Mouse (Mus musculus): ENCODE measurements around the gene Igf2bp3. TPM values are rescaled to one million over a fixed set of nuclear protein-coding genes. Genes with fewer than 3 reads are reported as not detected.

The Igf2bp3 gene
- polyA plus RNA-seq, 1 experiment: 1.3 TPM

GRCm38 (mm10) chr6:49257880-49258279 lies 43.1 kb upstream of the Igf2bp3 start:
- H3K27ac ChIP-seq (ENCODE audit: control insufficient read depth, insufficient read depth, low read length): no peak overlapping the region
- H3K36me3 ChIP-seq (ENCODE audit: control insufficient read depth, insufficient read depth, low read length): 0 out of 2 replicates have a peak, but pooled peaks cover 4% of the 10 kb centered on the region
- H3K4me1 ChIP-seq (replicated peaks; ENCODE audit: control insufficient read depth, insufficient read depth, low read length): peaks cover 4% of the 10 kb centered on the region
- DNase-seq: no peak
- TF ChIP-seq POLR2A (IDR thresholded peaks at IDR 0.05; ENCODE audit: control insufficient read depth, extremely low read depth, insufficient read depth, low read length, poor library complexity) (no peak), CTCF (IDR thresholded peaks at IDR 0.05; ENCODE audit: borderline replicate concordance, control insufficient read depth, extremely low read depth, insufficient read depth, low read length, poor library complexity) (no peak)
- WGBS: 90% methylated on average over 2 of the region's 2 CpGs
- H3K27me3 ChIP-seq (ENCODE audit: control insufficient read depth, insufficient read depth, low read length): no peaks in the 10 kb centered on the region
- H3K4me3 ChIP-seq (ENCODE audit: control insufficient read depth, insufficient read depth, low read length): no peak overlapping the region

GRCm38 (mm10) chr6:49252207-49252606 lies 37.5 kb upstream of the Igf2bp3 start:
- Histone ChIP-seq H3K4me3 (ENCODE audit: control insufficient read depth, insufficient read depth, low read length) (no peak overlapping the region), H3K27ac (ENCODE audit: control insufficient read depth, insufficient read depth, low read length) (no peak overlapping the region), H3K4me1 (replicated peaks; ENCODE audit: control insufficient read depth, insufficient read depth, low read length) (no peaks in the 10 kb centered on the region), H3K36me3 (ENCODE audit: control insufficient read depth, insufficient read depth, low read length) (peaks cover 38% of the 10 kb centered on the region), H3K27me3 (ENCODE audit: control insufficient read depth, insufficient read depth, low read length) (no peaks in the 10 kb centered on the region)
- DNase-seq: no peak
- no peak for TF ChIP-seq CTCF (IDR thresholded peaks at IDR 0.05; ENCODE audit: borderline replicate concordance, control insufficient read depth, extremely low read depth, insufficient read depth, low read length, poor library complexity)
- TF ChIP-seq POLR2A (IDR thresholded peaks at IDR 0.05; ENCODE audit: control insufficient read depth, extremely low read depth, insufficient read depth, low read length, poor library complexity): no peak
- WGBS: 97% methylated on average over 8 of the region's 8 CpGs

- no peaks in the 10 kb centered on the region for H3K4me1 ChIP-seq (replicated peaks; ENCODE audit: control insufficient read depth, insufficient read depth, low read length)
- no peak for TF ChIP-seq POLR2A (IDR thresholded peaks at IDR 0.05; ENCODE audit: control insufficient read depth, extremely low read depth, insufficient read depth, low read length, poor library complexity)
- no peak for TF ChIP-seq CTCF (IDR thresholded peaks at IDR 0.05; ENCODE audit: borderline replicate concordance, control insufficient read depth, extremely low read depth, insufficient read depth, low read length, poor library complexity)
- DNase-seq: no peak
- H3K36me3 ChIP-seq (ENCODE audit: control insufficient read depth, insufficient read depth, low read length): peaks cover 45% of the 10 kb centered on the region
- WGBS: 100% methylated on average over 2 of the region's 2 CpGs
- no peak overlapping the region for H3K27ac ChIP-seq (ENCODE audit: control insufficient read depth, insufficient read depth, low read length)
- no peaks in the 10 kb centered on the region for H3K27me3 ChIP-seq (ENCODE audit: control insufficient read depth, insufficient read depth, low read length)
- no peak overlapping the region for H3K4me3 ChIP-seq (ENCODE audit: control insufficient read depth, insufficient read depth, low read length)
These were observed 36.4 kb upstream of the Igf2bp3 start for GRCm38 (mm10) chr6:49251199-49251598.

- 54% methylated on average over 2 of the region's 2 CpGs for WGBS
- Histone ChIP-seq H3K4me1 (replicated peaks; ENCODE audit: control insufficient read depth, insufficient read depth, low read length) (no peaks in the 10 kb centered on the region), H3K36me3 (ENCODE audit: control insufficient read depth, insufficient read depth, low read length) (peaks cover 78% of the 10 kb centered on the region), H3K4me3 (ENCODE audit: control insufficient read depth, insufficient read depth, low read length) (no peak overlapping the region), H3K27me3 (ENCODE audit: control insufficient read depth, insufficient read depth, low read length) (no peaks in the 10 kb centered on the region), H3K27ac (ENCODE audit: control insufficient read depth, insufficient read depth, low read length) (no peak overlapping the region)
- TF ChIP-seq CTCF (IDR thresholded peaks at IDR 0.05; ENCODE audit: borderline replicate concordance, control insufficient read depth, extremely low read depth, insufficient read depth, low read length, poor library complexity) (no peak), POLR2A (IDR thresholded peaks at IDR 0.05; ENCODE audit: control insufficient read depth, extremely low read depth, insufficient read depth, low read length, poor library complexity) (no peak)
- DNase-seq: no peak
These were observed 32.5 kb upstream of the Igf2bp3 start for GRCm38 (mm10) chr6:49247246-49247645.

- Histone ChIP-seq H3K4me3 (ENCODE audit: control insufficient read depth, insufficient read depth, low read length) (no peak overlapping the region), H3K27me3 (ENCODE audit: control insufficient read depth, insufficient read depth, low read length) (no peaks in the 10 kb centered on the region), H3K4me1 (replicated peaks; ENCODE audit: control insufficient read depth, insufficient read depth, low read length) (no peaks in the 10 kb centered on the region), H3K27ac (ENCODE audit: control insufficient read depth, insufficient read depth, low read length) (no peak overlapping the region), H3K36me3 (ENCODE audit: control insufficient read depth, insufficient read depth, low read length) (peaks cover 43% of the 10 kb centered on the region)
- DNase-seq: no peak
- no peak for TF ChIP-seq POLR2A (IDR thresholded peaks at IDR 0.05; ENCODE audit: control insufficient read depth, extremely low read depth, insufficient read depth, low read length, poor library complexity)
- TF ChIP-seq CTCF (IDR thresholded peaks at IDR 0.05; ENCODE audit: borderline replicate concordance, control insufficient read depth, extremely low read depth, insufficient read depth, low read length, poor library complexity): no peak
- 85% methylated on average over 1 of the region's 1 CpGs for WGBS
These were observed 27.6 kb upstream of the Igf2bp3 start for GRCm38 (mm10) chr6:49242331-49242730.

- Histone ChIP-seq H3K27ac (ENCODE audit: control insufficient read depth, insufficient read depth, low read length) (no peak overlapping the region), H3K27me3 (ENCODE audit: control insufficient read depth, insufficient read depth, low read length) (no peaks in the 10 kb centered on the region), H3K36me3 (ENCODE audit: control insufficient read depth, insufficient read depth, low read length) (peaks cover 40% of the 10 kb centered on the region), H3K4me3 (ENCODE audit: control insufficient read depth, insufficient read depth, low read length) (no peak overlapping the region), H3K4me1 (replicated peaks; ENCODE audit: control insufficient read depth, insufficient read depth, low read length) (no peaks in the 10 kb centered on the region)
- WGBS: 100% methylated on average over 1 of the region's 1 CpGs
- TF ChIP-seq POLR2A (IDR thresholded peaks at IDR 0.05; ENCODE audit: control insufficient read depth, extremely low read depth, insufficient read depth, low read length, poor library complexity): no peak
- no peak for DNase-seq
These were observed 26.8 kb upstream of the Igf2bp3 start for GRCm38 (mm10) chr6:49241562-49241961.

- Histone ChIP-seq H3K27ac (ENCODE audit: control insufficient read depth, insufficient read depth, low read length) (no peak overlapping the region), H3K4me3 (ENCODE audit: control insufficient read depth, insufficient read depth, low read length) (no peak overlapping the region), H3K4me1 (replicated peaks; ENCODE audit: control insufficient read depth, insufficient read depth, low read length) (no peaks in the 10 kb centered on the region), H3K27me3 (ENCODE audit: control insufficient read depth, insufficient read depth, low read length) (no peaks in the 10 kb centered on the region), H3K36me3 (ENCODE audit: control insufficient read depth, insufficient read depth, low read length) (no peaks in the 10 kb centered on the region)
- 64% methylated on average over 9 of the region's 9 CpGs for WGBS
- TF ChIP-seq CTCF (IDR thresholded peaks at IDR 0.05; ENCODE audit: borderline replicate concordance, control insufficient read depth, extremely low read depth, insufficient read depth, low read length, poor library complexity): no peak
- no peak for TF ChIP-seq POLR2A (IDR thresholded peaks at IDR 0.05; ENCODE audit: control insufficient read depth, extremely low read depth, insufficient read depth, low read length, poor library complexity)
- DNase-seq: peak; percentile 100
These were observed 21.6 kb upstream of the Igf2bp3 start for GRCm38 (mm10) chr6:49236331-49236730.
